Mouse (Mus musculus): ENCODE data around the gene Fbxo44. TPM values are rescaled to one million over a fixed set of nuclear protein-coding genes. Genes with fewer than 3 reads are reported as not detected.

Fbxo44 gene
- 4.1 TPM for total RNA-seq (2023)

DNA sequence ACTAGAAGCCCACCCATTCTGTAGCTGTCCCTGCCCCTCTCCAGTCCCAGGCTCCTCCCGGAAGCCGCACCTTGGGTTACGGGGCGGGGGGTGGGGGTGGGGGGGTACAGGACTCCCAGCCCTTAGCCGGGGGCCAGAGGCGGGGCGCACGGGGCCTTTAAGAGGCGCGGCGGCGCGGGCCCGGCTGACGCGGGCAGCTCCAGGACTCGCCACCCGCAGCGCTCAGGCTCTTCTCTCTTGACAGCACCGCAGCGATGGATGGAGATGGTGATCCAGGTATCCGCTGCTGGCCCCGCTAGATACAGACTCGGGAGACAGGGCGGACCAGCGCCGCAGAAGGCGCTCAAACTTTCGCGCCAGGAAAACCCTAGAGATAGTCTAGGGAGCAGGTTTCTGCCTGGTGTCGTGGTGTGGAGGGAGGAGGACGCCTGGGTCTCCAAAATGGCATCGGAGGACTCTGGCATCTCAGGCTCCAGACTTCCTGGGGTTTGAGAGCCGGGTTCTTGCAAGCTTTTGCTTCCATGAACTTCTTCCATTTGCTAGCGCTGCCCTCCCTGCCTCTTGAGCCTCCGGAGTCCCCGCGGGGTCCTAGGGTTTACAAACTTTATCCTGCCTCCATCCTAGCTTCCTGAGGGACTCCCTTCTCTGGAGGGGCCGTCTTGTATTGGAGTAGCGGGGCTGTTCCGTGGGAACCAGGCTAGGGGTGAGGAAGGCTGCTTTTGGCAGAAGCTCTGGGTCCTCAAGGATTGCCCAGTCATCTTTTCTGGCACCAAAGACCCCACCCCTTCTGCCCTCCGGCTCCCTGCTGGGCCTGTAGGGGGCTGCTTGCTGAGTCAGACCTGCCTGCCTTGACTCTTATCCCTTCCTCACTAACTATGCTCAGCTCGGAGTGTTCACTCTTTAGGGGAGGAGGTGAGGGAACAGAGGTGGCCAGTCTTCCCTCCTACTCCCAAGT, at the start of gene Fbxo44, which contains the start of gene Fbxo2:
Fbxo44 (minus strand) TSS at position 47 of the 955 bp plus-strand sequence.
Fbxo2 (plus strand) TSS at position 186 of the 955 bp plus-strand sequence.

DNA sequence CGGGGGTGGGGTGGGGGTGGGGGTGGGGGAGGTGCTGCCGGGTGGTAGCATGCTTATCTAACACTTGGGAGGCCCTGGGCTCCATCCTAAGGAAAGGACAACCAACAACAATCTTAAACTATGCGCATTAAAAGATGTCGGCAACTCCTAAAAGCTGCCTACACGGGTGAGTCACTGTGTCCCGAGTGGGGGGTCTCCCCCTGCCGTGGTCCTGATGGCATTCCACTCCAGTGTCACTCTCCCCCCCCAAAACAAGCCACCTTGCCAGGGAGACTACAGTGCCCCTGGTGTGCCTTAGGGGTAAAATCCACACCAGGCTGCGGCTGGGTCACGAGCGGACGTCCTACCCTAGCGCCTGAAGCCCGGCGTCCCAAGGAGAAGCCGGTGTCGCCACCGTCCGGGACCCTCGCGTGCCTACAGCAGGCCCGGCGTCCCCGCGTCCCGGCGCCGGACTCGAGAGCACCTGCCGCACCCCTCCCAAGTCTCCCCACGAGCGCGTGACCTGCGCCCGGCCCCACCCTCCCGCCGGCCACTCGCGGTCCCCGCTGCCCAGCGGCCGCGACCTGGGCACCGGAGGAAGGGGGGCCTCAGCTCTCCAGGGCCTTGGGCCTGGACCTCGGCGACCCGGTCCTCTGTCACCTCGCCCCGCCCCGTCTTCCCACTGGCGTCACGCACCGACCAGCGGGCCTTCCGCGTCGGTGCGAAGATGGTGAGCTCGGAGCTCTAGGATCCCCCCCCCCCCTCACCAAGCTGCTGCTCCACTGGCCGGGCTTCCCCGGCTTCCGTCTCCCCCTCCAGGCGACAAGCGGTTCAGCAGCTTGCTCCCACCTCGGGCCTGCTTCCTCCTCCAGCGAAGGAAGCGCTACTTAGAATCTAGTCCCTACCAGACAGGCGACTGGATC, 8.8 kb downstream of the Fbxo44 start, which contains the start of gene Fbxo6:
Fbxo6 (minus strand) TSS at position 874 of the 902 bp plus-strand sequence.

DNA sequence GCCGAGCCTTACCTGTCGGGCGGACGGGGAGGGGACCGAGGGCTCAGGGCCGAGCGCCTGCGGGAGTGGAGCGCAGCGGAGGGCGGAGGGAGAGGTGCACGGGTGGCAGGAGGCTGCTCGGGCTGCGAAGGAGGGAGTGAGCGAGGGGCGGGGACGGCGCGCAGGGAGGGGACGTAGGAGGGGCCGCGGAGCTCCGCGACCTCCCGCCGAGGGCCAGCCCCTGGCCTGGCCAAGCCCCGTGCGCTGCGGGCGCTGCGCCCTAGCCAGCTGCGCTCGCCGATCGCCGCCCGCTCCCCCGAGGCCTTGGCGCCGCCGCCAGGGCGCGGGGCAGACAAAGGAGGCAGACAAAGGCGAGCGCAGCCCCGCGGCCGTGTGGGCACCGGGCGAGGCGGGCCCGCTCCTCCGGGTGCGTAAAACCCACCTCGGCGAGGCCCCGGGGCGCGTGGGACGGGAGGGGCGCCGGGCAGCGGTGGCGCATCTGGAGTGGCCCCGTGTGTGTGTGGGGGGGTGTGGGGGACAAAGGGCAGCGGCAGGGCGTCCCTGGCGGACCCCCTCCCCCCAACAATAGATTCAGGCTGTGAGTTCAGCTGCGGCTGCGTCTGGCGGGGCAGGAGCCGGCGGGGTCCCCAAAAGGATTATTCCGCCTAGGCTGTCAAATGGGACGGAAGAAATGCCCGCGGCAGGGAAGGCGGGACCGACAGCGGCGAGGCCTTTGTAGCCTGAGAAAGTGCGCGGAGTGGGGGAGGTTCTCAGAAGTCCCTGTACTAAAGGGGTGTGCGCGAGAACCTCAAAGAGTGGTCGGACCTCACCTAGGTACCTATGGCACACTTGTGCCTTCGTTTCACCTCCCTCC, 29.5 kb downstream of the Fbxo44 start, which contains the start of gene Draxin:
Draxin (minus strand) TSS at position 138 of the 853 bp plus-strand sequence.

DNA sequence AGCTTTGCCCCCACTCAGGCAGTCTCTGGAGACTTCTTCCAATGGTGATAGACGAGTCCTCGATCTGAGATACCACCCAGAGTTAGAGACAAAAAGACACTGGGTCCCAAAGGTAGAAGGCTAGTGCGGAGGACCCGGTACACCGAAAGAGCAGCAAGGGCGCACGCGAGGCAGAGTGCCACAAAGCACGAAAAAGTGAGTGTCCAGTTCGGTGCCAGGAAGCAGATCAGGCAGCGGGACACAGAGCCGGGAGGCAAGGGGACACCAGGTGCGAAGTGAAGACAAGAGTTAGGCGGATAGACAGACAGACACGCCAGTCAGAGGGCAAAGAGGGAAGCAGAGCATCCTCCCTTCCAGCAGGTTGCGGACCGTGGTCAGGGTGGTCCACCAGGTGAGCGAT, 30.1 kb downstream of the Fbxo44 start, which contains the start of gene Mad2l2:
Mad2l2 (plus strand) TSS at position 252 of the 400 bp plus-strand sequence.

Other genes starting within 250 kb of the Fbxo44 start
- gene Plod1, start 223.7 kb downstream of the Fbxo44 start, total RNA-seq (2023), result 5.6 TPM
- 64.4 TPM for gene 2510039O18Rik, start 219.6 kb downstream of the Fbxo44 start, total RNA-seq (2023)
- not detected for gene Nppb, start 174.7 kb downstream of the Fbxo44 start, total RNA-seq (2023)
- not detected for gene Nppa, start 159.8 kb downstream of the Fbxo44 start, total RNA-seq (2023)
- 39.4 TPM for gene Clcn6, start 121.7 kb downstream of the Fbxo44 start, total RNA-seq (2023)
- gene Mthfr, start 121.4 kb downstream of the Fbxo44 start, total RNA-seq (2023), result 21.2 TPM
- 15.2 TPM for gene Agtrap, start 72.5 kb downstream of the Fbxo44 start, total RNA-seq (2023)
- 22.0 TPM for gene Mad2l2, start 30.1 kb downstream of the Fbxo44 start, total RNA-seq (2023)
- gene Draxin, start 29.8 kb downstream of the Fbxo44 start, total RNA-seq (2023), result not detected
- gene Fbxo6, start 8.3 kb downstream of the Fbxo44 start, total RNA-seq (2023), result 11.5 TPM
- gene Fbxo2, start 139 bp upstream of the Fbxo44 start, total RNA-seq (2023), result not detected
- not detected for gene Disp3, start 127.5 kb upstream of the Fbxo44 start, total RNA-seq (2023)